Mouse (Mus musculus) gastrocnemius, postnatal 25 days (tissue): ENCODE measurements around the gene Olfr138. TPM values are rescaled to one million over a fixed set of nuclear protein-coding genes. Genes with fewer than 3 reads are reported as not detected.

Experiments
- DNase-seq: peaks from one replicate; pipeline ENCODE4 v3.0.0; 2022
- long read RNA-seq, 2 experiments: library from polyadenylated mRNA; stranded (forward); transcript quantifications; one replicate each; pipeline ENCODE4 v2.0.0; 2021
- total RNA-seq, 2 experiments: library from RNA; stranded (reverse); gene quantifications; 1 replicate in 1 of 2; 2 replicates in 1 of 2; pipeline ENCODE4 v1.2.3; 2021

The Olfr138 gene
- total RNA-seq = not detected
- long read RNA-seq, experiment 1 = 0 reads
- long read RNA-seq, experiment 2 = 0 reads

- no peak for DNase-seq
Observed at GRCm38 (mm10) chr17:38260735-38261134, at the start of gene Olfr138. Gene Olfr138, plus strand, starts transcription at chr17:38261035.

GRCm38 (mm10) chr17:38307470-38307869 lies 46.6 kb downstream of the Olfr138 start, which contains the start of gene Olfr137:
Gene Olfr137, minus strand, starts transcription at chr17:38307570.
- no peak for DNase-seq

Other genes starting within 250 kb of the Olfr138 start
- not detected for gene Olfr129, start 201.0 kb upstream of the Olfr138 start, total RNA-seq
- not detected for gene Olfr130, start 197.1 kb upstream of the Olfr138 start, total RNA-seq
- not detected for gene Olfr131, start 172.3 kb upstream of the Olfr138 start, total RNA-seq
- gene Olfr132, start 126.5 kb upstream of the Olfr138 start, total RNA-seq = not detected
- not detected for gene Olfr133, start 115.8 kb upstream of the Olfr138 start, total RNA-seq
- gene Olfr134, start 89.6 kb upstream of the Olfr138 start, total RNA-seq = not detected
- gene Olfr135, start 56.7 kb upstream of the Olfr138 start, total RNA-seq = not detected
- gene Olfr137, start 46.5 kb downstream of the Olfr138 start, total RNA-seq = not detected
- not detected for gene Olfr136, start 68.8 kb downstream of the Olfr138 start, total RNA-seq
- gene Esp36, start 159.2 kb downstream of the Olfr138 start, total RNA-seq = not detected